Mouse (Mus musculus): ENCODE measurements around the gene Arpc3. TPM values are rescaled to one million over a fixed set of nuclear protein-coding genes. Genes with fewer than 3 reads are reported as not detected.

The Arpc3 gene
- polyA plus RNA-seq, 1 experiment from 2014 or later: 119 TPM

DNA sequence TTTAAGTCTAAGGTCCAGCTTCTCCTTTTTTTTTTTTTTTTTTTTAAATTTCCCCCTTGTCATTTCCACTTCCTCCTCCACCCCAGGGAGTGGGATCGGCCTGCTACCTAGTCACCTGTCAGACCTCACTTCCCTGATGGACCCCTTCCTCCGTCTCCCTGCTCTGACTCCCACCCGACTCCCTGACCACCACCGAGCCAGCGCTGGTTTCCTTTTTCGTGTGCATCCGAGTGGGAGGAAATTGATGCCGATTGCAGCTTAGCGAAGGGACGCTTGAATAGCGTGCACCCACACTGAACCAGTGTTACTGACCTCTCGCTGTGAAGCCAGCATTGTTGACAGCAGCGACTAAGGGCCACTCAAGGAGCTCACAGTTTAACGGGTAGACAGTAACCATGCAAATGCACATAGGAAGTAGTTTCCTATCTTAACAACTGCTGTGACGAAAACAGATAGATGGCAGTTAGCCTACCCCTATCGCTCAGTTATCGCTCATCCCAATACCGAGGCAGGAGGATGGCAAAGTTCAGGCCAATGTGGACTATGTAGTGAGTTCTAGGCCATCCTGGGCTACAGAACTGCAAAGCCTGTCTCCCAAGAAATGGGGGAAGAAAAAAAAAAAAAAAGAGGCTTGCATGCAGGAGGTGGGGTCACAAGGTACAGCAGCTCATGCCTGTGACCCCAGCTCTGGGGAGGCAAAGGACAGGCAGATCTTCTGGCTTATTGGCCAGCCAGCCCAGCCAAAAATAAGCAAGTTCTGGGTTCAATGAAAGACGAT lies 738 bp downstream of the Arpc3 start:
- Histone ChIP-seq H3K27me3 (replicated peaks; ENCODE audit: control insufficient read depth, insufficient read depth, low read length) (no peaks in the 10 kb centered on the region), H3K9me3 (replicated peaks; ENCODE audit: control insufficient read depth, low read length) (no peaks in the 10 kb centered on the region), H3K9ac (ENCODE audit: low read length) (peak overlapping the region; percentile 81), H3K36me3 (ENCODE audit: control insufficient read depth, insufficient read depth, low read length) (peaks cover 10% of the 10 kb centered on the region), H3K4me3 (ENCODE audit: low read depth, low read length) (peak overlapping the region; percentile 82), H3K27ac (ENCODE audit: low read depth, low read length) (peak overlapping the region; percentile 39), H3K4me2 (ENCODE audit: low read length) (peak overlapping the region; percentile 78), H3K4me1 (ENCODE audit: control insufficient read depth, insufficient read depth, low read length) (peaks cover 6% of the 10 kb centered on the region; the same call in 1 of the 2 replicates)
- 17% methylated on average over 19 of the region's 19 CpGs for WGBS
- 0 out of 2 replicates have a peak, but pooled peaks have one; percentile 25 for ATAC-seq
- no peak for DNase-seq (ENCODE audit: low spot score)

DNA sequence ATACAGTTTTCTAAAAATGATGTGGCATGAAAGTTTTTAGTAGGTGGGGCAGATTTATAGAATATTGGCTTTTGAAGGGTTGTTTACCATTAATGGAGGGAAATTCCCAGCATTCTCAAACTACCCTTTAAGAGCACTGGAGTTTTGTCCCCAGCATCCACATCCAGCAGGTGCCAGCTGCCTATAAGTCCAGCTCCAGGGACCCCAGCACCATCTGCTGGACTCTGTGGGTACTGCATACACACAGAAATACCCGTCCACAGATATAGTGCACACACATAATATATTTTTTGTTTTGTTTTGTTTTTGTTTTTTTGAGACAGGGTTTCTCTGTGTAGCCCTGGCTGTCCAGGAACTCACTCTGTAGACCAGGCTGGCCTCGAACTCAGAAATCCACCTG lies 2.2 kb downstream of the Arpc3 start:
- WGBS: 52% methylated on average over 2 of the region's 2 CpGs
- peaks cover 6% of the 10 kb centered on the region; the same call in 1 of the 2 replicates for H3K4me1 ChIP-seq (ENCODE audit: control insufficient read depth, insufficient read depth, low read length)
- ATAC-seq: 0 out of 2 replicates have a peak, but pooled peaks have one; percentile 13

GRCm38 (mm10) chr5:122396791-122397190 lies 5.1 kb downstream of the Arpc3 start:
- H3K27me3 ChIP-seq (replicated peaks; ENCODE audit: control insufficient read depth, insufficient read depth, low read length): no peaks in the 10 kb centered on the region
- no peak overlapping the region for H3K27ac ChIP-seq (ENCODE audit: low read depth, low read length)
- H3K9me3 ChIP-seq (replicated peaks; ENCODE audit: control insufficient read depth, low read length): no peaks in the 10 kb centered on the region
- no peak overlapping the region for H3K4me3 ChIP-seq (ENCODE audit: low read depth, low read length)
- ATAC-seq (no peak), DNase-seq (ENCODE audit: low spot score) (no peak)
- H3K9ac ChIP-seq (ENCODE audit: low read length): no peak overlapping the region
- H3K4me1 ChIP-seq (ENCODE audit: control insufficient read depth, insufficient read depth, low read length): peaks cover 6% of the 10 kb centered on the region; the same call in 1 of the 2 replicates
- WGBS: 92% methylated on average over 10 of the region's 10 CpGs
- H3K36me3 ChIP-seq (ENCODE audit: control insufficient read depth, insufficient read depth, low read length): peaks cover 37% of the 10 kb centered on the region
- no peak overlapping the region for H3K4me2 ChIP-seq (ENCODE audit: low read length)

More for the DNA sequence above, 2.2 kb downstream of the Arpc3 start:
- Histone ChIP-seq H3K9ac (ENCODE audit: low read length) (no peak overlapping the region), H3K4me2 (ENCODE audit: low read length) (no peak overlapping the region), H3K36me3 (ENCODE audit: control insufficient read depth, insufficient read depth, low read length) (peaks cover 18% of the 10 kb centered on the region), H3K27ac (ENCODE audit: low read depth, low read length) (no peak overlapping the region), H3K4me3 (ENCODE audit: low read depth, low read length) (no peak overlapping the region), H3K9me3 (replicated peaks; ENCODE audit: control insufficient read depth, low read length) (no peaks in the 10 kb centered on the region), H3K27me3 (replicated peaks; ENCODE audit: control insufficient read depth, insufficient read depth, low read length) (no peaks in the 10 kb centered on the region)
- peak; percentile 75 for DNase-seq (ENCODE audit: low spot score)

GRCm38 (mm10) chr5:122397495-122397894 lies 5.8 kb downstream of the Arpc3 start:
- 93% methylated on average over 8 of the region's 8 CpGs for WGBS
- Histone ChIP-seq H3K9me3 (replicated peaks; ENCODE audit: control insufficient read depth, low read length) (no peaks in the 10 kb centered on the region), H3K27ac (ENCODE audit: low read depth, low read length) (no peak overlapping the region), H3K4me1 (ENCODE audit: control insufficient read depth, insufficient read depth, low read length) (peaks cover 4% of the 10 kb centered on the region; the same call in 1 of the 2 replicates), H3K4me2 (ENCODE audit: low read length) (no peak overlapping the region), H3K4me3 (ENCODE audit: low read depth, low read length) (no peak overlapping the region), H3K9ac (ENCODE audit: low read length) (no peak overlapping the region), H3K36me3 (ENCODE audit: control insufficient read depth, insufficient read depth, low read length) (peaks cover 44% of the 10 kb centered on the region), H3K27me3 (replicated peaks; ENCODE audit: control insufficient read depth, insufficient read depth, low read length) (no peaks in the 10 kb centered on the region)
- DNase-seq (ENCODE audit: low spot score) (no peak), ATAC-seq (no peak)

DNA sequence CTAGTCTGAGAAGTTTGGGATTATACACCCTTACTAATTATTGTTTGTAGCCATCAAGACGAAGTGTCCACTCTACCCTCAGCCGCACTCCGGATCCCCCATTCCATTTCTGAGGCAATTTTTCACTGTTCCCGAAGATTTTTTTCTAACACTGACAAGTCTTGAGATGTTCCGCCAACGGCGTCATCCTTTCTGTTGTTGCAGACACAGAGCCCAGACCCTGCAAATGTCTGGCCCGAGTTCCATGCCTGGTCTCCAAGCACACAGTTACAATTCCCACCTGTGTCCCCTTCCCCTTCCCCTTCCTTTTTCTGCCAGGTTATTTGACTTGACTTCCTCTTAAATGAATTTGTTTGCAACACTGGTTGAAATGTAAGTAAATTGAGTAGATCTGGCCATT lies 8.2 kb downstream of the Arpc3 start:
- WGBS: 96% methylated on average over 8 of the region's 8 CpGs

GRCm38 (mm10) chr5:122400628-122401302 lies 9.1 kb downstream of the Arpc3 start:
- no peaks in the 10 kb centered on the region for H3K27me3 ChIP-seq (replicated peaks; ENCODE audit: control insufficient read depth, insufficient read depth, low read length)
- ATAC-seq (no peak), DNase-seq (ENCODE audit: low spot score) (no peak)
- no peak overlapping the region for H3K4me3 ChIP-seq (ENCODE audit: low read depth, low read length)
- 85% methylated on average over 18 of the region's 18 CpGs for WGBS
- H3K9me3 ChIP-seq (replicated peaks; ENCODE audit: control insufficient read depth, low read length): no peaks in the 10 kb centered on the region
- H3K9ac ChIP-seq (ENCODE audit: low read length): no peak overlapping the region
- H3K4me1 ChIP-seq (ENCODE audit: control insufficient read depth, insufficient read depth, low read length): no peaks in the 10 kb centered on the region
- H3K36me3 ChIP-seq (ENCODE audit: control insufficient read depth, insufficient read depth, low read length): peaks cover 77% of the 10 kb centered on the region
- H3K27ac ChIP-seq (ENCODE audit: low read depth, low read length): no peak overlapping the region
- no peak overlapping the region for H3K4me2 ChIP-seq (ENCODE audit: low read length)

More for the DNA sequence above, 8.2 kb downstream of the Arpc3 start:
- Histone ChIP-seq H3K27me3 (replicated peaks; ENCODE audit: control insufficient read depth, insufficient read depth, low read length) (no peaks in the 10 kb centered on the region), H3K4me2 (ENCODE audit: low read length) (no peak overlapping the region), H3K9me3 (replicated peaks; ENCODE audit: control insufficient read depth, low read length) (no peaks in the 10 kb centered on the region), H3K27ac (ENCODE audit: low read depth, low read length) (no peak overlapping the region), H3K36me3 (ENCODE audit: control insufficient read depth, insufficient read depth, low read length) (peaks cover 68% of the 10 kb centered on the region), H3K4me3 (ENCODE audit: low read depth, low read length) (no peak overlapping the region), H3K4me1 (ENCODE audit: control insufficient read depth, insufficient read depth, low read length) (no peaks in the 10 kb centered on the region), H3K9ac (ENCODE audit: low read length) (no peak overlapping the region)
- ATAC-seq: no peak
- DNase-seq (ENCODE audit: low spot score): no peak

DNA sequence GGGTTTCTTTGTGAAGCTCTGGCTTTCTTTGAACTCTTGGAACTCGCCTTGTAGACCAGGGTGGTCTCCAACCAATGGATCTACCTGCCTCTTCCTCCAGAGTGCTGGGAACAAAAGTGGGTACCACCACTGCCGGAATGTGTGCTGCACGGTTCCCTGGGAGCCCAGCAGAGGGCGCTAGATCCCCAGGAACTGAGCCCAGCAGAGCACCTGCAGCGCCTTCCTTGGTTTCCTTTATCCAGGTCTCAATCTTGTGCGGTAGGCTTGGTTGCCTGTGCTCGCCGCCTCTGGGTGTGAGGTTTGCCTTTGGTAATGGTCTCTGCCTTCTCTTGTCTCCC lies 9.6 kb downstream of the Arpc3 start:
- ATAC-seq (no peak), DNase-seq (ENCODE audit: low spot score) (peak; percentile 64)
- no peaks in the 10 kb centered on the region for H3K9me3 ChIP-seq (replicated peaks; ENCODE audit: control insufficient read depth, low read length)
- WGBS: 10% methylated on average over 8 of the region's 8 CpGs
- no peaks in the 10 kb centered on the region for H3K4me1 ChIP-seq (ENCODE audit: control insufficient read depth, insufficient read depth, low read length)
- no peak overlapping the region for H3K9ac ChIP-seq (ENCODE audit: low read length)
- H3K36me3 ChIP-seq (ENCODE audit: control insufficient read depth, insufficient read depth, low read length): peaks cover 82% of the 10 kb centered on the region
- no peak overlapping the region for H3K4me3 ChIP-seq (ENCODE audit: low read depth, low read length)
- no peak overlapping the region for H3K27ac ChIP-seq (ENCODE audit: low read depth, low read length)
- H3K27me3 ChIP-seq (replicated peaks; ENCODE audit: control insufficient read depth, insufficient read depth, low read length): no peaks in the 10 kb centered on the region
- H3K4me2 ChIP-seq (ENCODE audit: low read length): no peak overlapping the region

DNA sequence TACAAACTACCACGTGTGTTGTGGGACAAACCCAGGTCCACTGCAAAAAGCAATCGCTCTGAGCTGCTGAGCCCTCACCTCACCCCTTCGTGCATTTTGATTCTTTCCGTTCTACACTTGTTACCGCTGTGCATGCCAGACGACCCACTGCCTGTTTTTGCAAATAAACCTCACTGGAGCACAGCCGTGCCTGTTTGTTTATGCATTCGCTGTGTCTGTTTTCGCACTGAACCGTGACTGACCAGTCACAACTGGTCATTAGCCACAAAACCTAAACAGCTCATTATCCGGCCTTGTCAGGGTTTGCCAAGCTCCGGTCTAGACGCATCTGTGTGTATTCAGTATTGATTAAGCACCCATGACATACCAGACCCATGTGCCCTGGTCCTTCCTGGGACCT lies 10.5 kb downstream of the Arpc3 start:
- DNase-seq (ENCODE audit: low spot score): no peak
- no peak for ATAC-seq
- H3K4me2 ChIP-seq (ENCODE audit: low read length): no peak overlapping the region
- H3K9ac ChIP-seq (ENCODE audit: low read length): no peak overlapping the region
- H3K36me3 ChIP-seq (ENCODE audit: control insufficient read depth, insufficient read depth, low read length): peaks cover 84% of the 10 kb centered on the region
- 79% methylated on average over 13 of the region's 13 CpGs for WGBS
- no peak overlapping the region for H3K4me3 ChIP-seq (ENCODE audit: low read depth, low read length)
- H3K9me3 ChIP-seq (replicated peaks; ENCODE audit: control insufficient read depth, low read length): no peaks in the 10 kb centered on the region
- H3K27ac ChIP-seq (ENCODE audit: low read depth, low read length): no peak overlapping the region
- H3K4me1 ChIP-seq (ENCODE audit: control insufficient read depth, insufficient read depth, low read length): no peaks in the 10 kb centered on the region
- no peaks in the 10 kb centered on the region for H3K27me3 ChIP-seq (replicated peaks; ENCODE audit: control insufficient read depth, insufficient read depth, low read length)

DNA sequence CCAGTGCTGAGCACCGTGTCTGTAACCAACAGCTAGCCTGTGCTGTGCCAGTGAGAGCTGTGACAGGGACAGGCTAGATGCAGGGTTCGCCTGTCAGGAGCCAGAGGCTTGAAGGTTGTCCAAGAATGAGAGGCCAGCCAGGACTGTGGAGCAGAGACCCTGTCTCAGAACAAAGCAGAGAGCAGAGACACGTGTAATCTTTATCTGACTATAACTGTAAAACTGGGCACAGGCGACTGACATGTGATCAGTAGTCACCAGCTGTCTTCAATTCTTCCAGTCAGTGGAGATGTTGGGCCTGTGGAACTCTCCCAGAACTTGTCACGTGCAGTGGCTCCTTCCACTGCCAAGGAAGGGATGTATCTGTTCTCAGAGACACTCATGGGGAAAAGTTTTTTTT lies 11.1 kb downstream of the Arpc3 start:
- DNase-seq (ENCODE audit: low spot score) (no peak), ATAC-seq (no peak)
- peaks cover 83% of the 10 kb centered on the region for H3K36me3 ChIP-seq (ENCODE audit: control insufficient read depth, insufficient read depth, low read length)
- H3K9me3 ChIP-seq (replicated peaks; ENCODE audit: control insufficient read depth, low read length): no peaks in the 10 kb centered on the region
- no peak overlapping the region for H3K4me2 ChIP-seq (ENCODE audit: low read length)
- H3K27me3 ChIP-seq (replicated peaks; ENCODE audit: control insufficient read depth, insufficient read depth, low read length): no peaks in the 10 kb centered on the region
- no peak overlapping the region for H3K9ac ChIP-seq (ENCODE audit: low read length)
- H3K27ac ChIP-seq (ENCODE audit: low read depth, low read length): no peak overlapping the region
- no peaks in the 10 kb centered on the region for H3K4me1 ChIP-seq (ENCODE audit: control insufficient read depth, insufficient read depth, low read length)
- H3K4me3 ChIP-seq (ENCODE audit: low read depth, low read length): no peak overlapping the region
- 84% methylated on average over 5 of the region's 5 CpGs for WGBS

All from forebrain, embryonic 14.5 days (tissue).